Mouse (Mus musculus): Measurements from ENCODE around the gene Plpp1. TPM values are rescaled to one million over a fixed set of nuclear protein-coding genes. Genes with fewer than 3 reads are reported as not detected.

Gene Plpp1
- polyA plus RNA-seq, 1 experiment from 2014 or later, result 19.5 TPM

GRCm38 (mm10) chr13:112770528-112771328 lies 29.9 kb upstream of the Plpp1 start:
- DNase-seq (ENCODE audit: low spot score), result peak; percentile 60
- Histone ChIP-seq H3K36me3 (ENCODE audit: control insufficient read depth, insufficient read depth, low read length) (no peaks in the 10 kb centered on the region), H3K27ac (ENCODE audit: low read depth, low read length) (0 out of 2 replicates have a peak overlapping the region, but pooled peaks have one; percentile 8), H3K27me3 (ENCODE audit: control insufficient read depth, insufficient read depth, low read length) (no peaks in the 10 kb centered on the region), H3K9me3 (ENCODE audit: control insufficient read depth, low read length) (peaks cover 6% of the 10 kb centered on the region), H3K4me3 (ENCODE audit: low read depth, low read length) (no peak overlapping the region), H3K9ac (ENCODE audit: low read length) (no peak overlapping the region), H3K4me2 (ENCODE audit: low read depth) (no peak overlapping the region), H3K4me1 (ENCODE audit: control insufficient read depth, insufficient read depth, low read length) (no peaks in the 10 kb centered on the region)
- peak; percentile 74 for ATAC-seq (ENCODE audit: insufficient read depth, low FRiP score, low TSS enrichment)
- 44% methylated on average over 11 of the region's 11 CpGs for WGBS

- no peak overlapping the region for H3K4me3 ChIP-seq (ENCODE audit: low read depth, low read length)
- WGBS, result 52% methylated on average over 15 of the region's 15 CpGs
- no peak for DNase-seq (ENCODE audit: low spot score)
- no peak overlapping the region for H3K4me2 ChIP-seq (ENCODE audit: low read depth)
- H3K9me3 ChIP-seq (ENCODE audit: control insufficient read depth, low read length), result peaks cover 6% of the 10 kb centered on the region
- H3K4me1 ChIP-seq (ENCODE audit: control insufficient read depth, insufficient read depth, low read length), result no peaks in the 10 kb centered on the region
- no peaks in the 10 kb centered on the region for H3K27me3 ChIP-seq (ENCODE audit: control insufficient read depth, insufficient read depth, low read length)
- H3K36me3 ChIP-seq (ENCODE audit: control insufficient read depth, insufficient read depth, low read length), result no peaks in the 10 kb centered on the region
- H3K9ac ChIP-seq (ENCODE audit: low read length), result no peak overlapping the region
- no peak for ATAC-seq (ENCODE audit: insufficient read depth, low FRiP score, low TSS enrichment)
- H3K27ac ChIP-seq (ENCODE audit: low read depth, low read length), result no peak overlapping the region
Observed at GRCm38 (mm10) chr13:112771447-112772208, 29.0 kb upstream of the Plpp1 start.

GRCm38 (mm10) chr13:112772252-112772651 lies 28.3 kb upstream of the Plpp1 start:
- H3K36me3 ChIP-seq (ENCODE audit: control insufficient read depth, insufficient read depth, low read length), result no peaks in the 10 kb centered on the region
- no peak overlapping the region for H3K9ac ChIP-seq (ENCODE audit: low read length)
- DNase-seq (ENCODE audit: low spot score) (no peak), ATAC-seq (ENCODE audit: insufficient read depth, low FRiP score, low TSS enrichment) (no peak)
- no peaks in the 10 kb centered on the region for H3K4me1 ChIP-seq (ENCODE audit: control insufficient read depth, insufficient read depth, low read length)
- H3K4me2 ChIP-seq (ENCODE audit: low read depth), result no peak overlapping the region
- peaks cover 4% of the 10 kb centered on the region for H3K9me3 ChIP-seq (ENCODE audit: control insufficient read depth, low read length)
- H3K27ac ChIP-seq (ENCODE audit: low read depth, low read length), result no peak overlapping the region
- H3K4me3 ChIP-seq (ENCODE audit: low read depth, low read length), result no peak overlapping the region
- H3K27me3 ChIP-seq (ENCODE audit: control insufficient read depth, insufficient read depth, low read length), result no peaks in the 10 kb centered on the region
- 60% methylated on average over 11 of the region's 11 CpGs for WGBS

GRCm38 (mm10) chr13:112772861-112773260 lies 27.7 kb upstream of the Plpp1 start:
- no peaks in the 10 kb centered on the region for H3K9me3 ChIP-seq (ENCODE audit: control insufficient read depth, low read length)
- H3K4me3 ChIP-seq (ENCODE audit: low read depth, low read length), result no peak overlapping the region
- H3K27me3 ChIP-seq (ENCODE audit: control insufficient read depth, insufficient read depth, low read length), result no peaks in the 10 kb centered on the region
- no peaks in the 10 kb centered on the region for H3K4me1 ChIP-seq (ENCODE audit: control insufficient read depth, insufficient read depth, low read length)
- ATAC-seq (ENCODE audit: insufficient read depth, low FRiP score, low TSS enrichment) (no peak), DNase-seq (ENCODE audit: low spot score) (no peak)
- no peak overlapping the region for H3K4me2 ChIP-seq (ENCODE audit: low read depth)
- no peak overlapping the region for H3K9ac ChIP-seq (ENCODE audit: low read length)
- no peaks in the 10 kb centered on the region for H3K36me3 ChIP-seq (ENCODE audit: control insufficient read depth, insufficient read depth, low read length)
- no peak overlapping the region for H3K27ac ChIP-seq (ENCODE audit: low read depth, low read length)
- 84% methylated on average over 14 of the region's 14 CpGs for WGBS

- WGBS, result 90% methylated on average over 3 of the region's 3 CpGs
- Histone ChIP-seq H3K9me3 (ENCODE audit: control insufficient read depth, low read length) (no peaks in the 10 kb centered on the region), H3K4me3 (ENCODE audit: low read depth, low read length) (no peak overlapping the region), H3K27me3 (ENCODE audit: control insufficient read depth, insufficient read depth, low read length) (no peaks in the 10 kb centered on the region), H3K9ac (ENCODE audit: low read length) (no peak overlapping the region), H3K27ac (ENCODE audit: low read depth, low read length) (no peak overlapping the region), H3K4me1 (ENCODE audit: control insufficient read depth, insufficient read depth, low read length) (no peaks in the 10 kb centered on the region), H3K36me3 (ENCODE audit: control insufficient read depth, insufficient read depth, low read length) (no peaks in the 10 kb centered on the region), H3K4me2 (ENCODE audit: low read depth) (no peak overlapping the region)
- ATAC-seq (ENCODE audit: insufficient read depth, low FRiP score, low TSS enrichment) (no peak), DNase-seq (ENCODE audit: low spot score) (no peak)
Observed at GRCm38 (mm10) chr13:112773991-112774675, 26.5 kb upstream of the Plpp1 start.

GRCm38 (mm10) chr13:112775856-112776255 lies 24.7 kb upstream of the Plpp1 start:
- Histone ChIP-seq H3K4me2 (ENCODE audit: low read depth) (no peak overlapping the region), H3K27me3 (ENCODE audit: control insufficient read depth, insufficient read depth, low read length) (no peaks in the 10 kb centered on the region), H3K9me3 (ENCODE audit: control insufficient read depth, low read length) (no peaks in the 10 kb centered on the region), H3K36me3 (ENCODE audit: control insufficient read depth, insufficient read depth, low read length) (no peaks in the 10 kb centered on the region), H3K27ac (ENCODE audit: low read depth, low read length) (no peak overlapping the region), H3K4me3 (ENCODE audit: low read depth, low read length) (no peak overlapping the region), H3K4me1 (ENCODE audit: control insufficient read depth, insufficient read depth, low read length) (no peaks in the 10 kb centered on the region), H3K9ac (ENCODE audit: low read length) (no peak overlapping the region)
- ATAC-seq (ENCODE audit: insufficient read depth, low FRiP score, low TSS enrichment), result no peak
- WGBS, result 88% methylated on average over 10 of the region's 10 CpGs
- DNase-seq (ENCODE audit: low spot score), result no peak

GRCm38 (mm10) chr13:112778407-112778806 lies 22.2 kb upstream of the Plpp1 start:
- Histone ChIP-seq H3K27ac (ENCODE audit: low read depth, low read length) (no peak overlapping the region), H3K9ac (ENCODE audit: low read length) (no peak overlapping the region), H3K27me3 (ENCODE audit: control insufficient read depth, insufficient read depth, low read length) (no peaks in the 10 kb centered on the region), H3K4me3 (ENCODE audit: low read depth, low read length) (no peak overlapping the region), H3K9me3 (ENCODE audit: control insufficient read depth, low read length) (no peaks in the 10 kb centered on the region), H3K36me3 (ENCODE audit: control insufficient read depth, insufficient read depth, low read length) (no peaks in the 10 kb centered on the region), H3K4me2 (ENCODE audit: low read depth) (no peak overlapping the region), H3K4me1 (ENCODE audit: control insufficient read depth, insufficient read depth, low read length) (no peaks in the 10 kb centered on the region)
- DNase-seq (ENCODE audit: low spot score), result no peak
- no peak for ATAC-seq (ENCODE audit: insufficient read depth, low FRiP score, low TSS enrichment)
- 90% methylated on average over 5 of the region's 5 CpGs for WGBS

- ATAC-seq (ENCODE audit: insufficient read depth, low FRiP score, low TSS enrichment), result no peak
- H3K36me3 ChIP-seq (ENCODE audit: control insufficient read depth, insufficient read depth, low read length), result no peaks in the 10 kb centered on the region
- 81% methylated on average over 7 of the region's 7 CpGs for WGBS
- H3K4me1 ChIP-seq (ENCODE audit: control insufficient read depth, insufficient read depth, low read length), result no peaks in the 10 kb centered on the region
- H3K27ac ChIP-seq (ENCODE audit: low read depth, low read length), result no peak overlapping the region
- DNase-seq (ENCODE audit: low spot score), result no peak
- no peaks in the 10 kb centered on the region for H3K27me3 ChIP-seq (ENCODE audit: control insufficient read depth, insufficient read depth, low read length)
- H3K9ac ChIP-seq (ENCODE audit: low read length), result no peak overlapping the region
- no peaks in the 10 kb centered on the region for H3K9me3 ChIP-seq (ENCODE audit: control insufficient read depth, low read length)
- H3K4me3 ChIP-seq (ENCODE audit: low read depth, low read length), result no peak overlapping the region
- no peak overlapping the region for H3K4me2 ChIP-seq (ENCODE audit: low read depth)
Observed at GRCm38 (mm10) chr13:112785305-112785704, 15.3 kb upstream of the Plpp1 start.

Measured in neural tube, embryonic 11.5 days (tissue).